14 mouse cellular contexts compared by ENCODE assay signal in genomic region chr12:29790051-29790386, GRCm38 (mm10).
DNase-seq lines count a peak whose midpoint lies in the region; ATAC-seq and TF ChIP-seq lines count a peak whose summit lies in the region.
"Had no signal": no experiment of that assay in that cellular context is flagged by ENCODE, and none has a peak within 500 bp of the region (broad histone marks: within the 10 kb centered on the region; RNA-seq: fewer than 3 reads in every experiment).

No protein-coding gene starts in this region.

- H3K9me3 ChIP-seq in limb, embryonic 13.5 days, result no peaks in the 10 kb centered on the region
- H3K9me3 ChIP-seq in limb, embryonic 10.5 days (replicated peaks), result no peaks in the 10 kb centered on the region
- no peaks in the 10 kb centered on the region for H3K9me3 ChIP-seq in forebrain, embryonic 16.5 days (ENCODE audit: control insufficient read depth, low read length)
- H3K9me3 ChIP-seq in midbrain, embryonic 13.5 days, result no peaks in the 10 kb centered on the region
- H3K9me3 ChIP-seq: heart, embryonic 13.5 days; limb, embryonic 12.5 days; liver, embryonic 15.5 days had no signal

- no peak overlapping the region for H3K4me3 ChIP-seq in limb, embryonic 13.5 days
- H3K4me3 ChIP-seq in limb, embryonic 10.5 days, result no peak overlapping the region
- H3K4me3 ChIP-seq in forebrain, embryonic 16.5 days (replicated peaks; ENCODE audit: low read length), result peak overlapping the region; percentile 20
- H3K4me3 ChIP-seq in midbrain, embryonic 13.5 days (replicated peaks), result no peak overlapping the region
- no peak overlapping the region for H3K4me3 ChIP-seq in olfactory bulb, adult 2 months (ENCODE audit: insufficient read depth, low read depth, low read length)
- H3K4me3 ChIP-seq: heart, embryonic 13.5 days; limb, embryonic 12.5 days; liver, embryonic 15.5 days had no signal

- peak overlapping the region; percentile 39 for H3K4me2 ChIP-seq in limb, embryonic 13.5 days (replicated peaks)
- peak overlapping the region; percentile 48 for H3K4me2 ChIP-seq in forebrain, embryonic 16.5 days (ENCODE audit: low read length)
- H3K4me2 ChIP-seq in midbrain, embryonic 13.5 days (replicated peaks), result peak overlapping the region; percentile 32
- H3K4me2 ChIP-seq: limb, embryonic 12.5 days; liver, embryonic 15.5 days had no signal

- H3K36me3 ChIP-seq in limb, embryonic 13.5 days, result no peaks in the 10 kb centered on the region
- H3K36me3 ChIP-seq in limb, embryonic 10.5 days, result no peaks in the 10 kb centered on the region
- H3K36me3 ChIP-seq in forebrain, embryonic 16.5 days (ENCODE audit: control insufficient read depth, insufficient read depth), result no peaks in the 10 kb centered on the region
- no peaks in the 10 kb centered on the region for H3K36me3 ChIP-seq in midbrain, embryonic 13.5 days
- H3K36me3 ChIP-seq: heart, embryonic 13.5 days; limb, embryonic 12.5 days; liver, embryonic 15.5 days had no signal

- no peak overlapping the region for H3K9ac ChIP-seq in limb, embryonic 13.5 days
- H3K9ac ChIP-seq in forebrain, embryonic 16.5 days (replicated peaks; ENCODE audit: low read depth, low read length), result peak overlapping the region; percentile 39; the same call in 1 of the 2 replicates
- H3K9ac ChIP-seq in midbrain, embryonic 13.5 days (replicated peaks), result peak overlapping the region; percentile 33
- H3K9ac ChIP-seq: heart, embryonic 13.5 days; limb, embryonic 12.5 days; liver, embryonic 15.5 days had no signal

- 16% methylated on average over 4 of the region's 4 CpGs for WGBS in limb, embryonic 13.5 days
- WGBS in limb, embryonic 10.5 days, result 30% methylated on average over 4 of the region's 4 CpGs
- WGBS in forebrain, embryonic 16.5 days, result 10% methylated on average over 4 of the region's 4 CpGs
- WGBS in midbrain, embryonic 13.5 days, result 18% methylated on average over 4 of the region's 4 CpGs
- 35% methylated on average over 4 of the region's 4 CpGs for WGBS in olfactory bulb, adult 2 months

- H3K27me3 ChIP-seq in limb, embryonic 13.5 days, result peaks cover 5% of the 10 kb centered on the region; the same call in 1 of the 2 replicates
- H3K27me3 ChIP-seq in limb, embryonic 10.5 days (ENCODE audit: low read depth, poor library complexity, severe bottlenecking), result 0 out of 2 replicates have a peak, but pooled peaks cover 7% of the 10 kb centered on the region
- H3K27me3 ChIP-seq in forebrain, embryonic 16.5 days (replicated peaks; ENCODE audit: control insufficient read depth, insufficient read depth, low read length), result no peaks in the 10 kb centered on the region
- H3K27me3 ChIP-seq in midbrain, embryonic 13.5 days, result no peaks in the 10 kb centered on the region
- H3K27me3 ChIP-seq: heart, embryonic 13.5 days; liver, embryonic 15.5 days had no signal

- H3K27ac ChIP-seq in limb, embryonic 13.5 days, result no peak overlapping the region
- H3K27ac ChIP-seq in limb, embryonic 10.5 days, result no peak overlapping the region
- H3K27ac ChIP-seq in forebrain, embryonic 16.5 days (ENCODE audit: low read length), result peak overlapping the region; percentile 97
- H3K27ac ChIP-seq in midbrain, embryonic 13.5 days, result peak overlapping the region; percentile 90
- H3K27ac ChIP-seq in olfactory bulb, adult 2 months (ENCODE audit: insufficient read depth, low read depth, low read length), result peak overlapping the region; percentile 38
- H3K27ac ChIP-seq: heart, embryonic 13.5 days; limb, embryonic 12.5 days; liver, embryonic 15.5 days had no signal

- no peak for TF ChIP-seq POLR2A in olfactory bulb, adult 2 months (IDR thresholded peaks at IDR 0.05; ENCODE audit: insufficient read depth, low read depth, low read length)

- no peak for TF ChIP-seq CTCF in olfactory bulb, adult 2 months (IDR thresholded peaks at IDR 0.05; ENCODE audit: insufficient read depth, low read depth, low read length)

- no peak for ATAC-seq in limb, embryonic 13.5 days (ENCODE audit: low FRiP score, low read depth)
- no peak; the same call in 1 of the 2 replicates for ATAC-seq in forebrain, embryonic 16.5 days
- ATAC-seq in midbrain, embryonic 13.5 days, result no peak

- DNase-seq in limb, embryonic 10.5 days (ENCODE audit: low spot score), result no peak
- no peak for DNase-seq in retina, postnatal 1 day
- no peak for DNase-seq in urinary bladder, adult 18-20 months (ENCODE audit: low spot score in 2 of 2)
- DNase-seq: gastrocnemius, postnatal 25 days; kidney, adult 8-10 months; kidney, postnatal 36 days; lung, postnatal 14 days had no signal

- H3K4me1 ChIP-seq in limb, embryonic 13.5 days, result peaks cover 9% of the 10 kb centered on the region
- peaks cover 13% of the 10 kb centered on the region for H3K4me1 ChIP-seq in limb, embryonic 10.5 days
- peaks cover 32% of the 10 kb centered on the region for H3K4me1 ChIP-seq in forebrain, embryonic 16.5 days (replicated peaks; ENCODE audit: control insufficient read depth, insufficient read depth, low read length)
- peaks cover 56% of the 10 kb centered on the region for H3K4me1 ChIP-seq in midbrain, embryonic 13.5 days (replicated peaks)
- peaks cover 10% of the 10 kb centered on the region for H3K4me1 ChIP-seq in olfactory bulb, adult 2 months (ENCODE audit: control insufficient read depth, insufficient read depth, low read length)
- H3K4me1 ChIP-seq: liver, embryonic 15.5 days had no signal

Comparison
In these comparisons a context has a peak if more than half of its experiments do, and no peak if none do; other contexts are left out.
1. H3K27ac ChIP-seq: peak in forebrain, embryonic 16.5 days (single experiment), midbrain, embryonic 13.5 days (single experiment) and olfactory bulb, adult 2 months (single experiment); none in limb, embryonic 13.5 days (single experiment) and limb, embryonic 10.5 days (single experiment).
2. Peak in every context shown above with its lines, with median percentiles within 50 percentile points of each other: H3K4me2 ChIP-seq.